Mouse (Mus musculus): ENCODE measurements around the gene Lmf2.
A peak's percentile ranks its signal among the peaks of the same experiment; 100 is the strongest.

Lmf2 gene

DNA sequence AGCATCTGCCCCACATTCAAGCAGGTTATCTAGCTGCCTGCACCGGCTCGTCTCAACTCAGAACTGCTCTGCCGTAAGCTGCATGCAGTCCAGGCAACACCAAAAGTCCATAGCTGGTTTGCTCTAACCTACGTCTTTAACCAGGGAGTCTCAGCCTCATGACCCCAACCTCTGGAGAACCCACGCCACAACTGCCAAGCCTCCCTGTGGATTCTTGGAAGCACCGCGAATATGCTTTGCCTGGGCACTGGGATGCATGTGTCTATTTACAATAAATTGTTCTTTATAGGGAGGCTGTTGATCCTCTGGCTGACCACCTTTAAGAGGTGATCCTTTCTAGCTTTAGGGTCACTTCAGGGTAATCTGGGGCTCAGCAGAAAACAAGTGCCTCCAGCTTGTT lies 17.1 kb upstream of the Lmf2 start:
- no peak for DNase-seq (ENCODE audit: low spot score in 2 of 2)

DNA sequence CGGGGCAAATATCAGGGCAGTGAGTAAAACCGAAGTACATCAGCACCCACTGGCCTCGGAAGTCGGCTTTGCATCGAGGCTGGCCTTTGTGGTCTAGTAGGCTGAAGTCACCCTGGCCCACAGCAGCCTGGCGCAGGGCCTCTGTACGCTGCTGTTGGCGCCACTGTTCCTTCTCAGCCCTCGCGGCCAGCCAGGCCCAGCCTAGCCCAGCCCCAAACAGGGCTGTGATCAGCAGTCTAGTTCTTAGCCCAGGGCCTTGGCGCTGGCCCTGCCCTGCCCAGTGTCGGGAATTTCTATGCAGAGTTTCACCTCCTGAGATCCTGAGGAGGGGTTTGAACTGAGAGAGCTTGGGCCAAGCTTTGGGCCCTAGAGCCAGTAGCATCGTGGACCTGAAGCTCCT lies 16.6 kb upstream of the Lmf2 start:
- no peak for DNase-seq (ENCODE audit: low spot score in 2 of 2)

DNA sequence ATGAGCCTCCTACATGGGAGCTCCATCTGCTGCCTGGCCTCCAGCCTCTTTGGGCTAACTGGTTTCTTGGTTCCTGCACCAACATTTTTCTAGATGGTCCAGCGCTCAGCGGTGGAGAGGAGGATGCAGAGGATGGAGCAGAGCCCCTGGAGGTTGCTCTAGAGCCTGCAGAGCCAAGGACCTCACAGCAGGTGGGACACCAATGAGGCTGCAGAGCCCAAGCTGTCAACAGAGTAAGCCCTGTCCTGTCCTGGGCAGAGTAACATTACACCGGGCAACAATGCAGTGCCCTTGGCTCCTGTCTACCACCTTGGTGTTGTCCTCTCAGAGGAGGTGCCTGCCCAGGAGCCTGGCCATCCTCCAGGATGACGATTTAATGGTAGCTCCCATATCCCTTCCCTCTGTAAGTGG lies 9.7 kb upstream of the Lmf2 start:
- no peak for DNase-seq (ENCODE audit: low spot score in 2 of 2)

DNA sequence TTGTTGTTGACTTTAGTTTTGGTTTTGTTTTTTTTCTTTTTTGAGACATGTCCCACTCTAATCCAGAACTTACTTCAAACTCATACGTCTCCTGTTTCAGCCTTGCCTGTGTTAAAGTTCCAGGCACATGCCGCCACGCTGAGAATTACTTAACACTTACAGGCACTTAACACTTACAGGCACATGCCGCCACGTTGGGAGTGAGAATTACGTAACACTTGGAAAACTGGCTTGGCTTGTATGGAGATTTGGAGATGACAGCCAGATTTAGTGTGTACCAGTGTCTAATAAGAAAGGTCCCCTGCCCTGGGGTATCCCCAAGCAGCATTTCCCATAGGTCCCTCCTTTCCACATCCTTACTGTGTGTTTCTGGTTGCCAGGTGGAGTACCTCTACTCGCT lies 7.6 kb upstream of the Lmf2 start:
- no peak for DNase-seq (ENCODE audit: low spot score in 2 of 2)

DNA sequence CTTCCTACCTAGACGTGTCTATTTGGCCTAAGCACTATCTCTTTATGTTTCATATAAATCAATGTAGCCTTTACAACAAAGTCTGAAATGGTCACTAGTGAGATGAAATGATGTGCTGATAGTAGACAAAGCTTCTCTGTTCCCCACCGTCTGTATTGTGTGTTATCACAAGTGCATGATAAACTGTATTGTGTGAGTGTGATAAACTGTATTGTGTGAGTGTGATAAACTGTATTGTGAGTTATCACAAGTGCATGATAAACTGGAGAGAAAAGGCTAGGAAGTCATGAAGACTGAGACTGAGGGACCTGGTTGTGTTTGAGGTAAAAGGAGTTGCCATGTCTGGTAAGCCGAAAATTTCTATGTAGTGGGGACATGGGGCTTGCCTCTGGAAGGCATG lies 3.3 kb upstream of the Lmf2 start:
- DNase-seq (ENCODE audit: low spot score in 2 of 2), result no peak

DNA sequence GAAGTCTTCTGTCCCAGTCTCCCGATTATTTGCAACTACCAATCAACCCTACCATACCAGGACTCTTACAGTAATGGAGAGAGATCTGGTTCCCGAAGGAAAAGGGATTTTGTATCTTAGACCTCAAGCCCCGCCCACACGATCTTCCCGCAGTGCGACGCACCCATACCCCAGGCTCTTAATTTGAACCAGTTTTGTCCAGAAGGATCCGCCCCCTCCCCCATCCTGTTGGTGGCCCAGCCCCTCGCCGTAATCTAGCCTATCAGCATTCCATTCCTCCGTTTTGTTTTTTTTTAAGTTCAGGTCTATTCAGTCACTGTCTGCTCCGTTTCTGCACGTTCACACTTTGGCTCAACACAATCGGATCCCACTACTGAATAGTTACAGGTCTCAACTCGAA lies 913 bp upstream of the Lmf2 start:
- DNase-seq (ENCODE audit: low spot score in 2 of 2), result peak; percentile 56 to 66

DNA sequence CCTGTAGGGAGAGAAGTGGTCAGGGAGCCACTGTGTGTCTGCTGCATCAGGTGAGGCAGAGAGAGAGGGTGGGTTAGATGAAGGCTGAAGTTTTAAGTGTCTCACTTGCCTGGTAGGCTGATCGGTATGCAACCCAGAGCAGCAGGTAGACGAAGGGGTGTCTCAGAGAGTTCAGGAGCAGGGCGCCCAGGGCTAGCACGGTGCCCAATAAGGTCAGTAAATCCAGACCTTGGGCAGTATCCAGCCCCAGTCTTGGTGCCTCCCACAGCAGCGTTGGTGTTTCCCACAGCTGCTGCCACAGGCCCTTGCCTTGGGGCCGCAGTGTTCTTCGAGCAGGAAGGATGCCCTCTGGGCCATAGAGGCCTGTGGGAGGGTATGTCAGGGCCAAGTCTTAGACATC lies 1.0 kb downstream of the Lmf2 start:
- DNase-seq (ENCODE audit: low spot score in 2 of 2), result no peak

DNA sequence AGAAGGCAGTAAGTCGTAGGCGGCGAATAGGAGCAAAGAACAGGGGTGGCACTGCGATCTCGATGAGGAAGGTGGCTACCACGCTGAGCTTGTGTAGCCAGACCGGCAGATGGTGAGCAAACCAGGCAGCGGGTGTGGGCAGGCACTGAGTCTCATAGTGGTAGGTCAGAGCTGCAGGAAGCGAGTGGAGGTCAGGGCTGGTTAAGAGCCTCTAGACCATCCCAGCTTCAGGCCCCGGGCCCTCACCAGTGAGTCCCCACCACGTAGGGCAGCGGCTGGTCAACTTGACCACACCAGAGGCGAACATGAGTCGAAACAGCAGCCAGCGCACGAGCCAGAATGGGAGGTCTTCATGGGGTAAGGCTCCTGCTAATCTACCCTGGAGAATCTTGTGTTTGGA lies 1.6 kb downstream of the Lmf2 start:
- DNase-seq (ENCODE audit: low spot score in 2 of 2), result no peak

DNA sequence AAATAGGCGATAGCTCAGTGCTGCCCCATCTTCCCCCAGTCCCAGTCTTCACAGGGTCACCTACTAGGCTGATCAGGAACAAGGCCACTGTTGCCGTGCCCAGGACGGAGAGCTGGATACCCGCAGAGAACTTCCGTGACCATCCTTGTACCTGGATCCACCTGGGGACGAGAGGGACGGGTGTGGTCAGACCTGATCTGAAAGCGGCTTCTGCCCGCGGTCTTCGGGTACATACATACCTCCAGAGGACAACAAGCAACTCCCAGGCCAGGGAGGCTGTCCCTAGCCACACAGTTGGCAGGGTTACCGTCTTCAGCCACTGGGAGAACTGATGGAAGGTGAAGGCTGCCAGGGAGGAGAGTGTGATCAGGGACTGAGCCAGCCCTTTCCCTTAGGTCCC lies 2.7 kb downstream of the Lmf2 start:
- DNase-seq (ENCODE audit: low spot score in 2 of 2), result no peak

DNA sequence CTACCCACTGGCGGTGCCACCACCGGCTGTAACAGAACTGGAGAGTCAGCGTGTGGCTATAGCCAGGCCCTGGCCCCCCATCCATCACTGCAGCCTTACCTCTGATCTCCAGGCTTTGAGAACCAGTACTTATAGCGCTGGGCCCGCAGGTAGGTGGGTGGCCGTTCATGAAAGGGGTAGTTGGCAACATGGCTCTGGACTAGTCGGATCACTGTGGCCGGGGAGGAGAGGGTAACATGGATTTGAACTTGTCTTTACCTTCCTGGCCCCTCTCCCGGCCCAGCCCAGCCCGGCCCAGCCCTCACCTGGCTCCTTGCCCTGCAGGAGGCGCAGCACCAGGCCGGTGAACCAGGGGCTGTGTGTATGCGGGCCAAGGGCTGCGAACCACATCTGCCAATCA lies 3.4 kb downstream of the Lmf2 start:
- no peak for DNase-seq (ENCODE audit: low spot score in 2 of 2)

DNA sequence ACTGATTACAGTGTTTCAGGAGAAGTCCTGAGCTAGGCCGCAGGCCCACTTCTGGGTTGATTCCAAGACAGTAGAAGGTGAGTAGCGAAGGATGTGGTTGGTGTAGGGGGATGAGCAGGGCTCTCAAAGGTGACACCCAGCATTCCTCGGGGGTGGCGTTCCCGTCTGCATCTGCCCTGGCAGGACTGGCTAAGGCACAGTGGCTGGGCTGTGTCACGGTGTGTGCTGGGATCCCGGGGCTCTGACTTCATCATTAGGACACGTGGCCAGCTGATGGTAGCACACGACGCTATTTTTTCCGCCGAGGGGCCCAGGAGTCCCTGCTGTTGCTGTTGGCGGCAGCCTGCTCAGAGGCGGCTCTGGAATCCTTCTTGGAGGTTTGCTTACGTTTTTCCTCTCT lies 4.2 kb downstream of the Lmf2 start:
- DNase-seq (ENCODE audit: low spot score in 2 of 2), result no peak

DNA sequence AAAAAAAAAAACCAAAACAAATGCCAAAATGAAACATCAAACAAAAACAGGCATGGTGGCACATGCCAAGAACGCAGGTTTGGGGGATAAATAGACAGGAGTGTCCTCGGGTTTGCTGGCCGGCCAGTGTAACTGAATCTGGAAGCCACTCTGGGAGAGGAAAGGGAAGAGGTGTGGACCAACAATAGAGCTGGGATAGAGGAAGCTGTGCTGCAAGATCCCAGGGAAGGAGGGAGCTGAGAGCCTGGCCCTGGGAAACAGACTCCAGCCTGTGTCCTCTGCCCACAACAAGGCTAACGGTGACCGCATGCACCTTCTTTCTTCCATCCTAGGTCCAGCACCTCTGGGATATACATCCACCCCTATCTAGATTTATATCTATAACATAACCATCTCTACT lies 5.0 kb downstream of the Lmf2 start:
- no peak for DNase-seq (ENCODE audit: low spot score in 2 of 2)

DNA sequence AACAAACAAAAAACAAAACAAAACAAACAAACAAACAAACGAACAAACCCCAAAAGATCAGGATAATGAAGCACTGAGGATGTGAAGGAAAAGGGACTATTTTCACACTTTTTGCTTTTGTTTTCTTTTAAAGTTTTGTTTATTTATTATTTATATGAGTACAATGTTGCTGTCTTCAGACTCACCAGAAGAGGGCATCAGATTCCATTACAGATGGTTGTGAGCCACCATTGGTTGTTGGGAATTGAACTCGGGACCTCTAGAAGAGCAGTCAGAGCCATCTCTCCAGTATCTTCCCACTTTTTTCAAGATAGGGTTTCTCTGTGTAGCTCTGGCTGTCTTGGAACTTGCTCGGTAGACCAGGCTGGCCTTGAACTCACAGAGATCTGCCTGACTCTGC lies 12.1 kb downstream of the Lmf2 start:
- no peak for DNase-seq (ENCODE audit: low spot score in 2 of 2)

DNA sequence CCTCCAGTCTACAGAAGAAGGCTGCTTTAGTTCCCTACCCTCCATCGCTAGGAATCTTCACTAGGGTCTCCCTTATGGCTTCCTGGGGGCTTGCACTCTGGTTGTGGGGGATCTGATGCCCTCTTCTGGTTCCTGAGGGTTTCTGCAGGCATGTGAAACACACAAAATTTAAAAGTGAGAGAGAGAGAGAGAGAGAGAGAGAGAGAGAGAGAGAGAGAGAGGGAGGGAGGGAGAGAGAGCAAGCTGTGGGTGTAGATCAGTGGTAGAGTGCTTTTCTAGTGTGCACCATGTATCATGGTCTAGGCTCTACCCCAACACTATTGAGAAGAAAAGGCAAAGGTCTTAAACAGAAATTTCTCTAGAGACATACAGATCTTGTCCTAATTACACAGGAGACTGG lies 13.8 kb downstream of the Lmf2 start:
- DNase-seq (ENCODE audit: low spot score in 2 of 2), result no peak

DNA sequence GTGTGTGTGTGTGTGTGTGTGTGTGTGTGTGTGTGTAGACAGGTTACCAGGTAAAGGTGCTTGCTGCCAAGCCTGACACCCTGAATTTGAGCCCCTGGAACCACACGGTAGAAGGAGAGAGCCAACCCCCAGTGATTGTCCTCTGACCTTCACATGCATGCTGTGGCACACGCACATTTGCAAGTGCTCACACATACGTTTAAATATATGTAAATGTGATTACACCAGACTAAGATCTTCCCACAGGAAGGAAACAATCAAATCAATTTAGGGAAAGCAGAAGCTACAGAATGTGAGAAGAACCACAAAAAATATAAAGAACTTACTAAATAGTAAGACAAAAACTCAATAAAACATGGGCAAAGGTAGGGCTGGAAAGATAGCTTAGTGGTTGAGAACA lies 15.3 kb downstream of the Lmf2 start:
- DNase-seq (ENCODE audit: low spot score in 2 of 2), result no peak

DNA sequence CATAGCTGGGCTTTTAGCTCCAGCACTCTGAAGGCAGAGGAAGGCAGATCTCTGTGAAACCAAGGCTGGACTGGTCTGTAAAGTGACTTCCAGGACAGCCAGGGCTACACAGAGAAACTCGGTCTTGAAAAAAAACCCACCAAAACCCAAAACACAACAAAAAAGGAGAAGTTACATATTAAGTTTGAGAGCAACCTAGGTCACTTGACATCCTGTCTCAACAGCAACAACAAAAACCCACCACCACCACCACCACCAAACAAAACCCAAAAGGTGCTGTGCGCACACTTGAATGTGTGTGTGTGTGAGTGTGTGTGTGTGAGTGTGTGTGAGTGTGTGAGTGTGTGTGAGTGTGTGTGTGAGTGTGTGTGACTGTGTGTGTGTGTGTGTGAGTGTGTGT lies 15.8 kb downstream of the Lmf2 start:
- DNase-seq (ENCODE audit: low spot score in 2 of 2), result no peak

DNA sequence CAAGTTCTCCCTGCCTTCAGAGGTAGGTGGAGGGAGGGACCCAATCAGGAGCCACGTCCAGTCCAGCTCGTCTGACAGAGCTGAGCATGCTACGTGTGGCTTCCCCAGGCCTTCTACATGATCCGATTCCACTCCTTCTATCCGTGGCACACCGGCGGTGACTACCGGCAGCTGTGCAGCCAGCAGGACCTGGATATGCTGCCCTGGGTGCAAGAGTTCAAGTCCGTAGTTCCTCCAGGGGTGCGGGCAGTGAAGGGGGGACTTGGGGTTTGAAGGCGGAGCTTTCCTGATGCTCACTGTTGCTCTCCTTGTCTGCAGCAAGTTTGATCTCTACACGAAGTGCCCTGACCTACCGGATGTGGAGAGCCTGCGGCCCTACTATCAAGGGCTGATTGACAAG lies 19.0 kb downstream of the Lmf2 start:
- no peak for DNase-seq (ENCODE audit: low spot score in 2 of 2)

DNA sequence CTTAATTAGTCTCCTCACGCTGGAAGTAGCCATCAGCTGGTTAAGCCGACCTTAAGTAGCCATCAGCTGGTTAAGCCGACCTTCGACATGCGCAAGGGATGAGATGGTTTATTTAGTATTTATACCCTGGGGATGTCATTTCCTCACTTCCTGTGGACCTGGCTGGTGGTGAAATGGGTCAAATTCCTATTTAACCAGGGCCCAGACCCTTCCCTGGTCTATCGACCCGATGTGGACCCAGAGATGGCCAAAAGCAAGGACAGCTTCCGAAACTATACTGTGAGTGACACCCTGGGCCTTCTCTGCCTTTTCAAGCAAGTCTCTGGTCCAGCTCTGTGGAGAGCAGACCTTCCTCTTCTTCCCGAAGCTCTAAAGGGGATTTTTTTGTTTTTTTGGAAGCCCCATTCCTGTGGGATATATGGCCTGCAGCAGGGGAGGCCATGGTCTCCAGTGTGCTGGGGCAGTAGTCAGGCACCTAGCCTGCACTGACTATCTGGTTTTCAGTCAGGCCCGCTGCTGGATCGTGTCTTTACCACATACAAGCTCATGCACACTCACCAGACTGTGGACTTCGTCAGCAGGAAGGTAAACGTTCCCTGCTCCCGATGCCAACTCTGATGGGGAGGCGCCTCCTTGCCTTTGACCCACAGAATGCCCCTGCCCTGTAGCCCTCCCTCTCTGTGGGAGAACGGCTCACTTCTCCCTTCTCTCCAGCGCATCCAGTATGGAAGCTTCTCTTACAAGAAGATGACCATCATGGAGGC lies 20.5 kb downstream of the Lmf2 start:
- DNase-seq (ENCODE audit: low spot score in 2 of 2), result no peak

DNA sequence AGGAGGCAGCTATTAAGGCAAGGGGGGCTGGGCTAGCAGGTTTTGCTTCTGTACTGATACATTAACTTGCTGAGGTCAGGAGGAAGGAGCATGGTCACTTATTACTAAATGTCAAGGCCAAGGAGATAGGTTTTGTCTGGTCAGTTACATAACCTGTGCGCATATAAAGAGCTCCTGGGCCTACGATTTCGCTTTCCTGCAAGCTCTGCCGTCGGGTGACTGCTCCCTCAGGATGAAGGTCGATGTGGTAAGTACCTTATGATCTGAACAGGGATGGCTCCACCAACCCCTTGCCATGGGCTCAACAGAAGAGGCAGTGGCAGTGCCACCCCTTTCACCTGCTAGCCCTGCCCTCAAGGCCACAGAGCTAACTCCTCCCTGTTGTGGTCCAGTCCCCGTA lies 21.2 kb downstream of the Lmf2 start, which contains the start of gene Miox:
Gene Miox (plus strand): TSS at position 128 of the 400 bp plus-strand sequence.
- no peak for DNase-seq (ENCODE audit: low spot score in 2 of 2)

DNA sequence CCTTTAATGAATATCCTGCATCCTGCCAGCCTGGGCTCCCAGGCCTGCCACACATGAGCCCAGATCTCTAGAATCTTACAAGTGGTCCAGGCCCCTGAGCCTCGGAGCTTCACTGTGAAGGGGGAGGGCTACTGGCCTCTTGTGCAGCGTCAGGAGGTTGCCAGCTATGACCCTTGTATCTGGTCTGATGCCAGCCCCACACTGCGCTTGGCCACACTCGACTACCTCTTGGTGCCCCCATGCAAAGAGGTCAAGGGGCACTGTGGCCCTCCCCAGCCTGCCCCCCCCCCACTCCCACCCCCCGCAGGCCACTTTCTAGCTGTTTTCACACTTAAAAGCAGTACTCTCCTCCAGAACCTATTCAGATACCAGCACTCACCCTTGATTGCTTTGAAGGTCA lies 29.0 kb downstream of the Lmf2 start:
- no peak for DNase-seq (ENCODE audit: low spot score in 2 of 2)

DNA sequence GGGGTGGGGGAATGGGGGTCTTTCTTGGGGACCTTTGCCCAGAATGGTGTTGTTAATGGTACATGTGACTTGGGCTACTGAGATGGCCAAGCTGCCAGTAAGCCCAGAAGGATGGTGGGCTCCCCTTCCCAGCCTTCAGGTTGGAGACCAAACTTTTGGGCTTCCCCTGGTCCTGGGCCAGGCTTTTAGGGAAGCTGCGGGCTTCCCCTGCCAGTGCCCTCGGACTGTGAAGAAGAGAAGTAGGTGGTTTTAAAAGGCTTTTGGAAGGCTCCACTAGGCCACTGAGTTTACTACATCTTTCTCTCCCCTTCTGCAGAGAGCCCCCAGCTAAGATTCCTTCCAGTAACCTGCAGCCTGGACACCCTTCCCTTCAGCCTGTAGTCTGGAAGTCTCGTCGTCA lies 31.8 kb downstream of the Lmf2 start:
- DNase-seq (ENCODE audit: low spot score in 2 of 2), result no peak

DNA sequence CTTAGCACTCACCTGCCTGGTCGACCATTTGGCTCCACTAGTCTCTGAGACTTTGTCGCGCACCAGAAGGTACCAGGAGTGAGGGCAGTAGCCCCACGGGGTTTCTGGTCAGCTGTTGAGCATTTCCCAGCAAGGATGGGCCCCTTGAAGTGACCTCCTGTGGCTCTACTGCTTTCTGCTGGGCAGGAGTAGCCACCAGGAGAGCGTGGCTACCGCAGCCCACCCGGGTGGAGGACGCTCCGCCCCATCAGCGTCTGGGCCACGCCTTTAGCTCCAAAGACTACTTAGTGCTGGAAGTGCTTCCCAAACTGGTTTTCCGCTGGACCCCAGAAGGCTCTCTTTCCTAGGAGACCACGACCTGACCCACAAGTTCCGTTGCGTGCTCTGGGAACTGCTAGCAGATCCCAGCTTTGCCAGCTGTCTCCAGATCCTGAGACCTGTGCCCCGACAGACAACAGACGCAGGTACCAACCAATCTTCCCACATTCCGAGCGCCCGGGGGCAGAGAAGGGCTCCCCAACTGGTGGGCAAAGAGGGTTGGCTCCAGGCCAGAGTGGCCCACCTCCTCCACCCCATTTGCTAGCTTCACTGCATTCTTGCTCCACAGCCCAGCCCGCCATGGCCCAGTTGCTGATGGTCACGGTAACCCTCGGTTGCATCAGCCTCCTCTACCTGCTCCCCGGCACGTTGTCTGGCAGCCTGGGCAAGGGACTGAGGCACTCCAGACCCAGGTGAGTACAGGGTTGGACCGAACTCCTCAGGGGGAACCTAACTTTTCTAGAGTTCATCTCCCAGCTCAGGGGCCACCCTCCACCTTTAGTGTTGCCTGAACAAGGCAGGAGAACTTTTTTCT lies 32.6 kb downstream of the Lmf2 start, which contains the start of gene Adm2:
Gene Adm2 (plus strand): TSS at position 51 of the 853 bp plus-strand sequence.
- no peak for DNase-seq (ENCODE audit: low spot score in 2 of 2)

DNA sequence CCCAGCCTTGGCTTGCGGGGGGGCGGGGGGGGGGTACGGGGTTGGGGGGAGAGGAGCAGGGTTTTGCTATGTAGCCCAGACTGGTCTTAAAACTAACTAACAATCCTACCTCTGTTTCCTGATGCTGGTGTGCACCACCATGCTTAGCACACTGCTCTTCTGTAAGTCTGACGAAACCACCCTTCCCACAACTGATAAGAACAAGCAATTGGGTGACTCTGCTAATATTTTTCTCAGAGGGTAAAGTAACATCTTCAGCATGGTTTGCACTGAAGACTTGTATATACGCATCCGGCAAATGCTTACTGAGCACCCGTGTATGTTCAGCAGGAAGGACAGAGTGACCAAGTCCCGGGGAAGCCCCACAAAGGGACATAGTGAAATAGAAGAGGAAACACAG lies 34.2 kb downstream of the Lmf2 start:
- DNase-seq (ENCODE audit: low spot score in 2 of 2), result no peak

Data from right cerebral cortex, adult 2 months (tissue).